Mouse (Mus musculus): ENCODE results near the gene Uqcc1.
"Not testable (repeated sequence)": the region's sequence is repeated elsewhere in the genome, so short reads cannot be mapped to it uniquely, and the experiment has no call there.

Gene Uqcc1

GRCm38 (mm10) chr2:155928711-155929345 lies 1.3 kb downstream of the Uqcc1 start:
- no peak for DNase-seq (ENCODE audit: low read depth)

- not testable (repeated sequence) for DNase-seq (ENCODE audit: low read depth)
These were observed 4.9 kb downstream of the Uqcc1 start for GRCm38 (mm10) chr2:155925213-155925612.

- DNase-seq (ENCODE audit: low read depth), result no peak
These were observed 7.0 kb downstream of the Uqcc1 start for GRCm38 (mm10) chr2:155923143-155923542.

- DNase-seq (ENCODE audit: low read depth), result no peak
These were observed 15.4 kb downstream of the Uqcc1 start for GRCm38 (mm10) chr2:155914684-155915083.

GRCm38 (mm10) chr2:155903632-155904008 lies 26.5 kb downstream of the Uqcc1 start:
- no peak for DNase-seq (ENCODE audit: low read depth)

GRCm38 (mm10) chr2:155902989-155903631 lies 27.0 kb downstream of the Uqcc1 start:
- no peak for DNase-seq (ENCODE audit: low read depth)

GRCm38 (mm10) chr2:155895046-155895735 lies 34.9 kb downstream of the Uqcc1 start:
- DNase-seq (ENCODE audit: low read depth), result no peak

GRCm38 (mm10) chr2:155894307-155895045 lies 35.6 kb downstream of the Uqcc1 start:
- no peak for DNase-seq (ENCODE audit: low read depth)

GRCm38 (mm10) chr2:155886776-155887175 lies 43.3 kb downstream of the Uqcc1 start:
- no peak for DNase-seq (ENCODE audit: low read depth)

- no peak for DNase-seq (ENCODE audit: low read depth)
These were observed 44.8 kb downstream of the Uqcc1 start for GRCm38 (mm10) chr2:155885271-155885697.

GRCm38 (mm10) chr2:155882087-155882486 lies 48.0 kb downstream of the Uqcc1 start:
- no peak for DNase-seq (ENCODE audit: low read depth)

- no peak for DNase-seq (ENCODE audit: low read depth)
These were observed 50.9 kb downstream of the Uqcc1 start for GRCm38 (mm10) chr2:155878964-155879876.

- DNase-seq (ENCODE audit: low read depth), result no peak
These were observed 56.5 kb downstream of the Uqcc1 start for GRCm38 (mm10) chr2:155873636-155874035.

- no peak for DNase-seq (ENCODE audit: low read depth)
These were observed 57.1 kb downstream of the Uqcc1 start for GRCm38 (mm10) chr2:155872930-155873507.

GRCm38 (mm10) chr2:155872486-155872885 lies 57.6 kb downstream of the Uqcc1 start:
- DNase-seq (ENCODE audit: low read depth), result no peak

GRCm38 (mm10) chr2:155869772-155870171 lies 60.3 kb downstream of the Uqcc1 start:
- no peak for DNase-seq (ENCODE audit: low read depth)

- DNase-seq (ENCODE audit: low read depth), result no peak
These were observed 61.8 kb downstream of the Uqcc1 start for GRCm38 (mm10) chr2:155868320-155868719.

GRCm38 (mm10) chr2:155863301-155863867 lies 66.7 kb downstream of the Uqcc1 start:
- no peak for DNase-seq (ENCODE audit: low read depth)

GRCm38 (mm10) chr2:155862573-155863300 lies 67.4 kb downstream of the Uqcc1 start:
- no peak for DNase-seq (ENCODE audit: low read depth)

- no peak for DNase-seq (ENCODE audit: low read depth)
These were observed 68.5 kb downstream of the Uqcc1 start for GRCm38 (mm10) chr2:155861581-155861980.

Data from induced T-regulatory cell, adult 2 months (primary cell).